Mouse (Mus musculus) inflammation-experienced regulatory T-cells, adult 6 months (primary cell): ENCODE data around the gene Atf5. TPM values are rescaled to one million over a fixed set of nuclear protein-coding genes. Genes with fewer than 3 reads are reported as not detected.

Experiments used
- ATAC-seq: one replicate; pipeline ENCODE4 v1.8.0; 2017
- polyA plus RNA-seq, 3 experiments: library from polyadenylated mRNA; unstranded; fragments of 100-300 nt; shearing (Covaris generic); gene quantifications; one replicate each; pipeline ENCODE4 v1.2.1; 2017

The Atf5 gene
- polyA plus RNA-seq, 3 experiments from 2014 or later: 0.41 TPM; not detected in 2

DNA sequence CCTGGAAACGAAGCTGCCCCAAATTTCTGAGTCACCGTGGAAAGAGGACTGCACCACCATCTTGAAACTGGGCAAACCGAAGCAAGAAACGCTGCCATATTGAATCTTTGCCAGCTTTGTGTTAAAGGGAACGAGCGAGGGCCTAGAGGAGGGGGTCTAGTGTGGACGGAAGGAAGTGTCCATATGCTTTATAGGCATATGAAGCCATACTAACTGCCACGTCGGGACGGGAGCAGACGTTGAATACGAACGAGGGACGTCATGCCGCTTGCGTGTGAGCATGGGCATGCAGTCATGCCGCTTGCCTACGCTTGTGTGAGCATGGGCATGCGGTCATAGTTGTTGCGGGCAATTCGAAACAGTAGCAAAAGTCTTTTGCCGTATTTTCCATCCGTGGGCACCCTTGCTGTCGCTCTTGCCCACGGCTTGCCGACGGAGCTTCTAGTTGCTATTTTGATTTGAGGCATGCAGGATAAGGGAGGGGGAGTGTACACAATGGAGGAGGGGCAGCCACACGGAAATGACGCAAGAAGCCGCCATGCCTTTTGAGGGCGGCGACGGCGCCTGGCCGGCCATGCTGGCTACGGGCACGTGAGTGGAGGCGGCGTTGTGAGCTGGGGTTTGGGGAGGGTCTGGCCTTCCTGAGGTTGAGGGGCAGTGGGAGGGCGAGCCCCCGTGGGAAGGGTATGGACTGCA is 33.1 kb upstream of the Atf5 start:
- peak; percentile 46 for ATAC-seq

DNA sequence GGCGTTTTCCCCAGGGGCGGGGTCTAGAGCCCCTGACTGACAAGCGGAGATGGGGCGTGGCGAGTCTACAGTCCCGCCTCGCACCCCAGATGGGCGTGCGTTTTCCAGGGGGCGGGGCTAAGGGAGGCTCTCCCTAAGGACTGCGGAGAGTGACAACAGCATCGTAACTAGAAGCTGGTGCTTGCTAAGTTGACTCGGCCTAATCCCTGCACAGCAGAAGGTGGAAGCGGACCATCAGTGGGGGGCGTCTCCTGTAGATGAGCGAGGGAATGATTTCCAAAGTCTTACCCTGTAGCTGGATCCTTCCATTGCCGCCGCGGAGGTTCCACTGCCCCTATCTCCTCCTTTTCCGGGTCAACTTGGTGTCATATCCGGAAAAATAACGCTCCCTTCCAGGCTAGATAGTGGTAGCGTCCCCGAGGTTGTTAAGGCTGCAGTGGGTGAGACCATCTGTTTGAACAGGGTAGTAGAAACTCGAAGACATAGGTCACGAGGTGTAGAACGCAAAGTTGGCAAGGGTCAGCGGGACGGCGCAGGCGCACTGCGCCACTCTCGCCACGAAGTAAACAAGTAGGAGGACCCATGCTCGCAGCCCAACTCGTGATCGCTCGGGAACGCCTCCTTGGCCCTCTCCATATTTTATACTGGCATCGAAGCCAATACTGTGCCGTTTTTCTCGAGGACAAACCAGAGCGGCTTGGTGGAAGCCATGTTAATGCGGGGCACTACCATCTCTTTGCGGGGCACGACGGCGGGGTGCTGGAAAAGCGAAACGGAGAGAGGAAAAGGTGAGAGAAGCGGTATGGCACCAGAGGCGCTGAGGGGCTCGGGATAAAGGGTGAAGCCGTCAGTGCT is 32.3 kb upstream of the Atf5 start, which contains the start of the genes Akt1s1 and Tbc1d17:
TSS of gene Akt1s1 (plus strand) at position 431 of the 855 bp plus-strand sequence.
TSS of gene Tbc1d17 (minus strand) at position 519 of the 855 bp plus-strand sequence.
- peak; percentile 78 for ATAC-seq

DNA sequence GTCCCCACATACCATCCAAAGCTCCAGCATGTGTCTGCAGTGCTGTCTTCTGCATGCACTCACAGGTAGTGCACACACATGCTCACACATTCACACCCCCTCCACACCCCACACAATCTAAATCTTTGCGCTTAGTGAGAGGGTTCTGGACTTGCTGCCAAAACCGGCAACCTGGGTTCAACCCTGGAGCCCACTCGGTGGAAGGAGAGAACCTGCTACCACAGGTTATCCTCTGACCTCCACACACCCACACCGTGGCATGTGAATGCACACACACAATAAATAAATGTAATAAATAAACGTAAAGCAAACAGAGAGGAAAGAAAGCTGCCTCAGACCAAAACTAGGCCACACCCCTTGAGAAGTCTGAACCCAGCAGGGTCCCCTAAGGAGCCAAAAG is 31.3 kb upstream of the Atf5 start:
- no peak for ATAC-seq

DNA sequence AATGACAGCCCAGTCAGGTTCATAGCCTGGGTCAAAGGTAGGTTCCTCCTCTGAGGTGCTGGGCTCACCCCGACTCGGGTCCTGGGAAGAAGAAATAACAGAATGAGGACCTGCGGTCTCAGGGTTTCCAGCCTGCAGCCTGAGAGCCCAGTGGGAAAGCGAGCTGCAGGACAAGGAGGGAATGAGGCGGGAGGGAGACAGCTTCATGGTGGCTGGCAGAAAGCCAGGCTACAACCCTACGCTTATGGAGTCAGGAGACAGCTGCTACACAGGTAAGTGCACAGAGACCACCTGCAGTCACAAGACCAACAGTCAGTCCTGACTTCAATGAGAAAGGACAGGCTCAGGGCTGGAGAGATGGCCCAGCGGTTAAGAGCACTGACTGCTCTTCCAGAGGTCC is 30.3 kb upstream of the Atf5 start:
- ATAC-seq: no peak

DNA sequence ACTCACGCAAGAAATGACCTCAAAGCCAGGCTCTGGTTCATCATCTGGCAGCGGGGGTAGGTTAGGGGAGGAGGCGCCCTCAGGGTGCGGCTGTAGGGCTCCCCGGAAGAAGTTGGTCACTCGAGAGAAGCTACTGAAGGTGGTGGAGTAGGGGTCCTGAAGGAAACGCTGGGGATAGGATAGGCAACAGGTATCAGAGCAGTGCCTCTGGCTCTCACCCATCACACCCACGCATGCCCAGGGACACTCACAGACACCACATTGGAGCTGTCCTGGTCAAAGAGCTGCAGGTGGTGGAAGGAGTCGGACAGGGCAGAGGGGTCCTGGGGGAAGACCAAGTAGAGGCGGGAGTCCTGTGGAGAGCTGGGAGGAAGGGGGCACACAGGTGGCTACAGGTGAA is 28.5 kb upstream of the Atf5 start:
- no peak for ATAC-seq

DNA sequence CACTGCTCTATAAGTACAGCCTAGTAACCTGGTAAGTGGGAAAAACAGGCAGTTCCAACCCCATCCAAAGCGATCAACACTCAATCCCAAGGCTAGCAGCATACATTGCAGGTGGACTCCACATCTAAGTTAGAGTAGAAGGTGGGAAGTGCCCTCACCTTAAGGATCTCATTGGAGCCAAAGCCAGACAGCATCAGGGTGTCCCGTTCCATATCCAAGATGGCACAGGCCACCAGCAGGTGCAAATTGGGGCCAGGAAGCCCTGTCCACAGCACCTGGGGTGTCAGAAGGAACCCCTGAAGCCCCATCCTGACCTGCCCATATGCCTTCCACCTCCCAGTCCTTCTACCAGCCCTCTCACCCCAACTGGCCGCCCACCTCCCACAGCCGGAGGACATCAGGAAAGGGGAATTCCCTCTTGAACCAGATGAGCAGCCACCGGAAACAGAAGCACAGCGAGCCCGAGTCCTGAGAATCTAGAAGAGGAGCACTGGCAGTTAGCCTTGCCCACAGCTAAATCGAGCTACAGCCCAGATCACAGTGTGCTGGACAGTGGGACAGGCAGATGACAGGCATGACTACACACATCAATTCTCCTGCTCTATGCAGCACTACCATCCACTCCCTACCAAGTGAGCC is 25.5 kb upstream of the Atf5 start:
- ATAC-seq: no peak

DNA sequence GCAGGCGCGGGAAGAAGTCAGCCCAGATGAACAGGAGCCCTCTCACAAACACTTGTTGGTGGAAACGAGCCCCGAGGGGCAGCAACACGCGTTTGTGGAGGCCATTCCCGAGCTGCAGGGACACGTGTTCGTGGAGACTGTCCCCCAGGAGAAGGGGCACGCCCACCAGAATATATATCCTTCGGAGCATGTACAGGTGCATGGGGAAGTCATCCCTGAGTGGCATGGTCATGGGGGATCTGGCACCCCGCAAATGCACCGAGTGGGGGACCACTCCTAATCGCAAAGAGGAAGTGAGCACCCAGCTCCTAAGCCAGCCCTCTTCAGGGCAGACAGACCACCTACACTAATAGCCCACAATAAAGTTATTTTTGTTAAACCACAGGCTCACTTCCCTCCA is 24.0 kb upstream of the Atf5 start:
- ATAC-seq: no peak

DNA sequence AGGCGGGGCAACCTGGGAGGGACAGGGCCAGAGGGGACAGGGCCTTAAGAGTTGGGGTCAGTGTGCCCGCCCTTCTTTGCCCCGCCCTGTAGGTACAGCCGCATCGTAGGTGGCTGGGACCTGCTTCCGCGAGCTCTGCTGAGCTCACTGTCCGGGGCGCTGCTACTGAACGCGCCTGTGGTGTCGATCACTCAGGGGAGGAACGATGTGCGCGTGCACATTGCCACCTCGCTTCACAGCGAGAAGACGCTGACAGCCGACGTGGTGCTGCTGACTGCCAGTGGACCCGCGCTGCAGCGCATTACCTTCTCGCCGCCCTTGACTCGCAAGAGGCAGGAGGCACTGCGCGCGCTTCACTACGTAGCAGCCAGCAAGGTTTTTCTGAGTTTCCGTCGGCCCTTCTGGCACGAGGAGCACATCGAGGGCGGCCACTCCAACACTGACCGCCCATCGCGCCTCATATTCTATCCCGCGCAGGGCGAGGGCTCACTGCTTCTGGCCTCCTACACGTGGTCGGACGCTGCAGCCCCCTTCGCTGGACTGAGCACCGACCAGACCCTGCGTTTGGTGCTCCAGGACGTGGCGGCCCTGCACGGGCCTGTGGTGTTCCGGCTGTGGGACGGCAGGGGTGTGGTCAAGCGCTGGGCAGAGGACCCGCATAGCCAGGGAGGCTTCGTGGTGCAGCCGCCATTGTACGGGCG is 23.2 kb upstream of the Atf5 start:
- ATAC-seq: peak; percentile 73

DNA sequence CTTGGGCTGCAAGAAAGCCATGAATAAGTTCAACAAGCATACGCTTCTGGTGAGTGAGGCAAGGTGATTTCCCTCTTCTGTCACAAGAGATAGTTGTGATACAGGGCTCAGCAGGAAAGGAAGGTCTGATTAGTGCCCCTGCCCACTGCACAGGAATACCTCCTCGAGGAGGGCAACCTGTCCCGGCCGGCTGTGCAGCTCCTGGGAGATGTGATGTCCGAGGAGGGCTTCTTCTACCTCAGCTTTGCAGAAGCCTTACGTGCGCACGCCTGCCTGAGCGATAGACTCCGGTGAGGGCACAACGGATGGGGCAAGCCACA is 22.7 kb upstream of the Atf5 start:
- peak; percentile 35 for ATAC-seq

DNA sequence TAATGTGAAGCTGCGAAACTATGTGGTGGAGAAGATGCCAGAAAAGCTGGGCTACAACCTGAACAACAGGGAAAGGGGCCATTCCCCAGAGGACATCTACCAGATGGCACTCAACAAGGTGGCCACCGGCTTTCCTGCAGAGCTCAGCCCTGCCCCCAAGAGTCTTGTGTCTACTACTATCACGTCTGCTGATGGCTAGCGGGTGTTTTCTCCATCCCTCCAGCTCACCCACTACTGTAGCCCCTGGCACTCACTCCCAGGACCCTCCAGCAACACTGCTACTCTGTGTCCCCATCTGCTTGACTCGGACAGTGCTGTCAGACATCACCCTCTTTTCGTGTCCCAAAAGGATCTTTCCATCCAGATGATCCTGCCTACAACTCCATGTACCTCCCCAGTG is 21.6 kb upstream of the Atf5 start:
- ATAC-seq: no peak

DNA sequence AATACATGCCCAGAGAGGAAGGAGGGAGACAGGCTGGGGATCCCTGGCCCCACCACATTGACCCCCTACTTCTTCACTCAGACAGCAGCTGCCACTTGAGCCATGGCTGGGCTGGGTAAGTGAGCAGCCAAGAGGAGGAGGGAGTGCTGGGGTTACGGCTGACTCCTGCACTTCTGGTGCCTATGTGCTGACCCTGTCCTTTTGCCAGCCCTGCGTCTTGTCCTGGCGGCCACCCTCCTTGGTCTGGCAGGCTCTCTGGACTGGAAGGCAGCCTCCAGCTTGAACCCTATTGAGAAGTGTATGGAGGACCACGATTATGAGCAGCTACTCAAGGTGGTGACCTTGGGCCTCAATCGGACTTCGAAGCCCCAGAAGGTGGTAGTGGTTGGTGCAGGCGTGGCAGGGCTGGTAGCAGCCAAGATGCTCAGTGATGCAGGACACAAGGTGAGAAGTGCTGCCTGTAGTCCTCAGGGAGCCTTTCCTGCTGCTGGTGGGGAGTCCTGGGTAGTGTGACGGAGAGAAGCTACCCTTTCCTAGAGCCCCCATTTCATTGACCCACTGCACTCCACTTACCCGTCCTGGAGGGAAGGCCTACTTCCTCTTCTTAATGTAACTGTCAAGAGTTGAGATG is 20.1 kb upstream of the Atf5 start:
- no peak for ATAC-seq

DNA sequence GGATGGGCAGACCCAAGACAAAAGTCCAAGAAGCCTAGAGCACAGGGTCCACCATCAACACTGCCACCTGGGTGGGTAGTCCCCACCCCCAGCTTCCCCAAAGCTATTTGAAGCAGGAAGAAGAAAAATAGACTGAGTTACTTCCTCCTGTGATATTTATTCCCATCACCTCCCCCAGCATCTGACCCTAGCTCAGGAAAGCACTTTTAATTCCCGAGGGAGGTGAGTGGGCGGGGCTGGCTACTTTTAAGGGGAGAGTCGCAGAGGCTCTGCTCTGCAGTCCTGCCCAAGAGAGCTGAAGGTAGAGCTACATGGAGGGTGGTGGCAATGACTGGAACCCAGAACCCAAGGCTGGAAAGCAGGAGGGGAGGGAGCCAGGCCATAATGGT is 19.6 kb upstream of the Atf5 start:
- no peak for ATAC-seq

DNA sequence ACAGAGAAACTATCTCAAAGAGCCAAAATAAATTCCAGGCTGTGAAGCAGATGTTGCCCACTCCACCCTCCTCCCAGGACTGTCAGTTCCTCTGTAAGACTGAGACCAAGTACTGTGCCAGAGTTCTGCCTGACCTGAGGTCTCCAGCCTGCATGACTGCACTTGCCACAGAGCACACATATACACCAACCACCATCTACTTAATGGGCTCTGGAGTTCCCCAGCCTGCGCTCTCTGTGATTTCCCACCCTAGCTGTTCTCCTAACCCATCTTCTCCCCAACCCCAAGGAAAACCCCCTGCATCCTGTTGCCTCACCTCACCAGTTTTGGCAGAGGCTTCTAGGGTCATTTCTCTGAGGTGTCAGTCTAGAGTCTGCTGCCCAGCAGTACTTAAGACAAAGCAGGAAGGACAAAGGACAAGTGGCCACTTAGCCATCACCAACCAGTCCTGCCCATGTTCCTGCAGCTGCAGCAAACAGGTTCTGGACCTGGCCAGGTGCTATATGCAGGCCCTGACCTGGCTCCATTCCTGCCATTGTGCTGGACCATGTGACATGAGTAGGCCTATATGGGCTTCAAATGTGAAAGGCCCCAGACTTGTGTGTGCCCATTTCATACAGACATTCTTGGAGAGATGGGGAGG is 19.0 kb upstream of the Atf5 start:
- no peak for ATAC-seq

DNA sequence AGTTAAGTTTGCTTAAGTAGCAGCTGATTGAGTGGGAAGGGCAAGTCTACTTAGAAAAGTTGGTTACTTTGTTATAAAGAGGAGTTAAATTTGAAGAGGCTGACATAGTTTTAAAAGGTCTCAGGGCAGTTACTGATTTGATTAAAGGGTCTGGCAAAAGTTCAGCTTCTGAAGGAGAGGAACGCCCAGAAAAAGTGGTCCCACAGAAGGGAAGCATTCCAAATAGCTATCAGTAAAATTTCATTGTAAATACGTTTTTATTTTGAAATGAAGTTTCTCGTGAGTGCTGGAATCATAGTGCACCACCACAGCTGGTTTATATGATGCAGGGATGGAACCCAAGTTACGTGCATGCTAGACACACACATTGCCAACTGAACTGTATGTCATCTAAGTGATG is 16.3 kb upstream of the Atf5 start:
- no peak for ATAC-seq

DNA sequence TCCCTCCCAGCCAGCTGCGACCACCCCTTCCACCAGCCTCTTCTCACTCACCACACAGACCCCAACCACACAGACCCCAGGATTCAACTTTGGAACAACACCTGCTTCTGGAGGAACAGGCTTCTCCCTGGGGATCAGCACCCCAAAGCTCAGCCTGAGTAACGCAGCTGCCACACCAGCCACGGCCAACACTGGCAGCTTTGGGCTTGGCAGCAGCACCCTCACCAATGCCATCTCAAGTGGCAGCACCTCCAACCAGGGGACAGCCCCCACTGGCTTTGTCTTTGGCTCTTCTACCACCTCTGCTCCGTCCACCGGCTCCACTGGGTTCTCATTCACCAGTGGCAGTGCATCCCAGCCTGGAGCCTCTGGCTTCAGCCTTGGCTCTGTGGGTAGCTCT is 12.2 kb upstream of the Atf5 start:
- no peak for ATAC-seq

DNA sequence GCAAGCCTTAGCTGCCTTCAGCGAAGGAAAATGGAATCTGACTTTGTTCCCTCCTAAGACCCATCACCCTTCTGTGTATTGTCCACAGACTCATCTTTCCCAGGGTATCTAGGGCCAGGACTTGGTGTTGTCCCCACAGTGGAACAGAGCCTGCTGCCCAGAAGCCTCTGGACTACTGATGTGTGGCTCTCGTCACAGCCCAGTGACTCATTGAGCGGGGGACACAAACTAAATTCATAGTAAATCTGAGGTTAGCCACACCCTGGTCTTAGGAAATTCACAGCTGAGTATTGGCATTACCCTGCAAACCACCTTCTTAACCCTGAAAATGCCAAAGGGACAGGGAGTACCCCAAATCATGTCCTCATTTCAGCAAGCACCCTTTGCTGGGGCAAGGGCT is 10.3 kb upstream of the Atf5 start:
- no peak for ATAC-seq

DNA sequence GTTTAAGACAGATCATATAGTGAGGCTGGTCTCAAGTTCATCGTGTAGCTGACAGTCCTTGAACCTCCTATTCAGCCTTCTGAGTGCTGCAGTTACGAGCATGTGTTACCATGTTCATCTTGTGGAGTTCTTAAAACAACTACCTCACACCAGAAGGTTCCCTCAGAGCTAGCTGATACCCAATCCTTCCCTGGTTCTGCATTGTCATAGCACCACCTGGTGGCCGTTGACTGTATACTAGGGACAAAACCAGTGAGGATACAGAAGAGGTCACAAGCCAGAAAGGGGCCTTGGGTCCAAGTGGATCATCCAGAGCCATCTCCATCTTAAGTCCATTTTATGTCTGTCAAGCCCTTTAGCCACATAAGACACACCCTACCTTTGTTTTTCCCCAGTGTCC is 8.4 kb upstream of the Atf5 start:
- peak; percentile 88 for ATAC-seq

DNA sequence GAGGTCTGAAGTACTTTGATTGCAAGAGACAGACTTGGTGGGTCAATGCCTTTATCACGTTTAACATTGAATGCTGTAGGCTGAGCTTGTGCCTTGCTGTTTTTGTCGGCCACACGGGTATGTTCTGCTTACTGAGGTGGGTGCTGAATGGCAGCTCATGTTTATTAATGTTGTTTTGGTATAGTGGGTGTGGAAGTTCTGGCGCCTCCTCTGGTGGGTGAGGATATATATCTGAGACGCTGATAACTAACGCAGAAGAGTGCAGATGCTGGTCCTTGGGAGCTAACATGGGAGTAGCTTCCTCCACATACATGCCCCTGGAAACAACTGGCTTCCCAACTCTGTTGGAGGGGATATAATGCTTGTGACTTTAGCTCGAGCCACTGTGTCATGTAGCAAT is 7.0 kb upstream of the Atf5 start:
- no peak for ATAC-seq

DNA sequence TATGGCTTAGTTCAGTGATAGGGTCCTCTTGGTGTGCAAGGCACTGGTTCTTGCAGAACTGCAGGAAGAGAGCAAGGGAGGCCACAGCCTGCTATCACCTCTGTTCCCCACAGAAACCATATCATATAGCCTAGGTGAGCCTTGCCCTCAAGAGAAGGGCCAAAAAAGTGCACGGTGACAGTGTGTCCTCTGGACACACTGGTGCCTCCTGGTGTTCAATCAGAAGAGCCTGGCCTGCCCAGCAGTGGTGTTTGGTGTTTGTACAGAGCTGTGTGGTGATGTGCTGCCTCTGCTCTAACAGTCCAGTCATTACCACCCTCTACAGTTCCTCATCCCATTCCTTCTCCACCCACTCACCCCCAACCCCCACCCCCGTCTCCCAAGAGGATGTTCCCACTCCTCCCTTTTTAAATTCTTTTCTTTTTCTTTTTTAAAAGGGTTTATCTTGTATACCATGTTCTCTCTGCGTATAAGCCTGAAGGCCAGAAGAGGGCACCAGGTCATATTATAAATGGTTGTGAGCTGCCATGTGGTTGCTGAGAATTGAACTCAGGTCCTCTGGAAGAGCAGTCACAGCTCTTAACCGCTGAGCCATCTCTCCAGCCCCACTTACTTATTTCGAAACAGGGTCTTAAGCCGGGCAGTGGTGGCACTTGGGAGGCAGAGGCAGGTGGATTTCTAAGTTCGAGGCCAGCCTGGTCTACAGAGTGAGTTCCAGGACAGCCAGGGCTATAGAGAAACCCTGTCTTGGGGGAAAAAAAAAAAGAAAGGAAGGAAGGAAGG is 5.4 kb upstream of the Atf5 start:
- no peak for ATAC-seq

DNA sequence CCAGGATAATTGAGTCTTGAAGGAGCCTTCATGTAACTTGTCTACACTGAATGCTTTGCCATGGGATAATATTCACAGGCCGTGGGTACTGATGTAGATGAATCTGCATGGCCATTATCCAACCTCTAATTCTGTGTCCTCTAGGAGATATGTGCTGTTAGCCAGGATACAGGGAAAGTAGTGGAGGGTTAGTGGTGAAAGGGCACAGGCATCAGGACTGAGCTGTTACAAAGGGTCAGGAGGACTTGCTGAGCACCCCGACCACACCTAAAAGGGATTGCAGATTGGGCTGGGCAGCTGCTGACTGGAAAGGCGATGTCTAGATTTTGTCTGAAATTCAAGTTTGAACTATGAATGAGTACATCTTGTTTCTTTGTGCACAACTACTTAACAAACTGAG is 4.1 kb upstream of the Atf5 start:
- ATAC-seq: no peak

DNA sequence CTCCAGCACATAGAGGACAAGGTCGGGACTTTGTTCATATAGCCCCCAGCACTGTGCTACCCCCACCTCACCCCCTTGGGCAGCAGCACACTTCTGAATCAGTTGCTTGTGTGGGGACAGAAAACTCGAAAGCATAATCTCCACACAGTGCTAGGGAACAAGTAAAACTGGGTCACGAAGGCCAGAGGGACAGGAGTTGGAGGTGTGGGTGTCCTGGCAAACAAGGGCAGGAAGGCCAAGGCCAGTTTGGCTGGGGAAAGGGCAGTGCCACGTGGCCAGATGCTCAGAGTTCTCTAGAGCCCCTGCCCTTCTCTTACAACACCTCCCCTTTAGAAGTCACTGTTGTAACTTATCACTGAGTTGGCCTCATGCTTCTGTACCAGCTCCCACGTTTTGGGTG is 3.4 kb upstream of the Atf5 start:
- ATAC-seq: no peak
